Mouse (Mus musculus): ENCODE results near the gene Fgfr2.

The Fgfr2 gene

DNA sequence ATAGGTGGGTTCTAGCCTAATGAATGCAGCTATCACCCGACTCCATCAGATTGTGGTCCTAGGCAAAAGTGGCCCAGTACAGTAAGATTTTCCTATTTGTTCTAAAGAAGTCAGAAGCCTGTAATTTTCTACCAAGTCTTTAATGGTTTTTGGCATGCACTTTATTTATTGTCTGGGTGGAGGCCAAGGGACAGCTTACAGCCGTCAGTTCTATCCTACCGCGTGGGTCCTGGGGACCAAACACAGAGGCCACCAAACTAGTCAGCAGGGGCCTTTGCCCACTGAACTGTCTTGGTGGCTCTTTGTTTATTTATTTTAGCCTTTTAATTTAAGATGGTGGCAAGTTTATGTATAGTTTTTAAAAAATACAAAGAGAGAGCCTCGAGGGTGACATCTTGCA, 2544.5 kb downstream of the Fgfr2 start:
- DNase-seq (ENCODE audit: low read depth, low spot score) = no peak

DNA sequence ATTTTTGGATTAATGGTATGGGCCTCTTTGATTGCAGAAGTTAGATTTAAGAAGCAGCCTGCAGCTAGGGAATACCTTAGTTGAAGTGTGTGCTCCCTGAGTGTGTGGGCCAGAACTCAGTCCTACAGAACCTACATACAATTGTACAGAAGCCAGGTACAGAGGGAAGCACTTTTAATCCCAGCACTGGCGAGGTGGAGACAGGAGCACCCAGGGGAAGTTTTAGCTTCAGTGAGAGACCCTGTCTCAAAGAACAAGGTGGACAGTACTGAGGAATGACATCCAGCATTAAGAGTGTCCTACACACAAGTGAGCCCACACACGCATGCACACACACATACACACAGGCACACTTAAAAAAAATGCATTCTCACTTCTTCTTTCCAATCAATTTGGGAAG, 2545.1 kb downstream of the Fgfr2 start:
- no peak for DNase-seq (ENCODE audit: low read depth, low spot score)

DNA sequence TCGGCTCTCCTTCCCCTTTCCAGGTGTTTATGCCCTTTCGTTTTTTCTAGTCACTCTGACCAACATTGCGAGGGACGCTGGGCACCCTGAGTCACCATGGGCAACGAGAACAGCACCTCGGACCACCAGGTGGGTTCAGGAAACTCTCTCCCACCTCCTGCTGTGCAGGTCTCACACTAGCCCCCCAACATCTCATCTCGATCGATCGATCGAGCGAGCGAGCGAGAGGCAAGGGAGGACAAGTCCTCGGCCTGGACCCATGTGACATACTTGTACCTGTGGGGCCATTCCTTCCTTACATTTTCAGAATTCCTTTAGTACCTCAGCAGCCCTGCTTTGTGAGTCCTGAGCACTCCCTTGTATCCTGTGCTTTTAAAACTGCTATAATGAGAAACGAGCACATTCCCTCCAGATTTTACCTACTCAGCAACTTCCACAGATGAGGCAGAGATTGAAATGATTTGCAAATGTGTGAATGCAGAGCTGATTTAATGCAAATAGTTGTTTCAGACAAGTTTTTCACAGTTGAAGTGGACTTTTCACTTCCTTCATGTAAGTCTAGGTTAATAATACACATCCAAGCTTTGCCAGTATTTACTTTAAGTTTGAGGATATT, 2545.7 kb downstream of the Fgfr2 start, which contains the start of gene Tacc2:
Gene Tacc2, plus strand, starts transcription at position 51 of the 616 bp plus-strand sequence.
- DNase-seq (ENCODE audit: low read depth, low spot score) = no peak

DNA sequence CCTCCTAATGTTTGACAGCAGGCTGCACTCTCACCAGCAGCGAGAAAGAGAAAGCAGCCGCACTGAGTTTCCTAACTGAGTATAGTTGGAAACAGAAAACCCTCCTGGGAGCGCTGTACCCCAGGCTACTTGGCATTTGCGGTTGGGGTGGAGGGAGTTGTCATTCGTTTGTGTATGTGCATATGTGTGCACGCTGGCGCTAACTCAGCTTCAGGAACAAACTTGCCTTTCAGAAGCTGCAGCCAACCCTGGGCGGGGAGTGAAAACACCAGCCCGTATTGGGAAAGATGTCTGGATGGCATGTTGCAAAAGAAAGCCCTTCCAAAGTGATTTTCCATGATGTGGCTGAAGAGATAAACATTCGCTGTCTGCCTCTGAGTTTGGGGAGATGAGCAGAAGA, 2546.2 kb downstream of the Fgfr2 start:
- no peak for DNase-seq (ENCODE audit: low read depth, low spot score)

DNA sequence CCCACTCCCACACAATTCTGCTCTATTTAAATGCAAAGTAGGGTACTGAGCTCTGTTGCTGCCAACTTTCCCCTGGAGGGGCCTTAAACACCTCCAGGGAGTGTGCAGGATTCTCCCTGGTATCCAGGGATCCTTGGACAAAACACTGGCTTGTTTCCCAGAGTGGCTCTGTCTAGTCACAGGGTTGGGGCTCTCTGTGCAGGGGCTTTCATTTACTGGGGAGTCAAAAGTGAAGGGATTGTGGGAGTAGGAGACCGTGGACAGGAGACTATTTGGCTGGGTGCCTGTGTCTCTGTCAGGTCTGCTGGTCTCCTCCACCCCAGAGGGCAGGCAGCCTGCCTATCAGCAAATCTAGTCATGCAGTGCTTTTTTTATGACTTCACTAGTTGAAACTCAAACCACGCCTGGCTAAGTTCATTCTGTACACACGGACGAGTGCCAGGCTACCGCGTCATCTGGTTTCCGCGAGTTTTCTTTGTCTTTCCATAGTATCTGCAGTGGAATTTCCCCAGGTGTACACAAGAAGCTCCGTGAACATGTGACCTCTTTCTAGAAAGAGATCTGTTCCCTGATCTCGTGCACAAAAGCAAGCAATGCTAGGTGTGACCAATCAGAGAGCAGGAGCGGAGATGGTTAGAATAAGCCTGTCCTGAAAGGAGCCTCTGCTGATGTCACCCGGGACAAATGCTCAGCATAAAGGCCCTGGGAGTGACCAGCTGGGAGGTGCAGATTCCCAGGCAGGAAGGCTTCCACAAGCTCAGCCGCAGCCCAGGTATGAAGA, 2548.7 kb downstream of the Fgfr2 start:
- DNase-seq (ENCODE audit: low read depth, low spot score) = no peak

DNA sequence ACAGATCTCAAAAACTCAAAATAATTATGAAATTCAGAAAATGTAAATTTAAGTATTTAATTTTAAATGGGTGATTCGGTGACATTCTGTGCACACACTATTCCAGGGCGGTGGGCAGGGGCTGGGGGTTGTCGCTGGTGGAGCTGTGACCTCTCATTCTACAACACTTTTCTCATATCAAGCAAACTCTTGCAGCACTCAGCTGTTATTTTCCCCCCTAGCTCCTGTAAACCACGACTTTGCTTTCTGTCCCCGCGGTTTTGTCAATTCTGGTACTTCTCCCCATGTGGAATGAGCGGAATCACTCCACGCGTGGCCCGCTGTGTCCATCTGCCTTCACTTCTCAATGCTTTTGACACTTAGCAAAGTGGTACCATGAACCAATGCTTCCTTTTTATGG, 2549.4 kb downstream of the Fgfr2 start:
- no peak for DNase-seq (ENCODE audit: low read depth, low spot score)

DNA sequence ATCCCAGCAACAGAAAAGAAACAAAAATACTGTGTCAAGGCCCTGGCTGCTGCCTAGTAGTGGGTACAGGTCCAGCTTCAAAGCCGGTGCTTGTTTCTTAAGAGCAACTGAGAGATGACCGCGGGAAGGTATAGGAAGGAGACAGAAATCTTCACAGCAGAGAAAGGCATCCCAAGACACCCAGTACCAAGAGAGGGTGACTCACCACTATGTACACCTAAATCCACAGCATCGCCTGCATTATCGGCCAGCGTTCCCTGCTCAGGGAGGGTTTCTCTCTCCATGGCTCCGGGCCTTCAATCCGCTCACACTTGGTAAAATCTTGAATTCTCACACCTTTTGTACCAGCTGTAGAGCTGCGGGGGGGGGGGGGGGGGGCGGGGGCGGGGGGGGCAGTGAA, 2550.3 kb downstream of the Fgfr2 start, which contains the start of gene Nsmce4a:
Gene Nsmce4a, minus strand, starts transcription at position 298 of the 400 bp plus-strand sequence.
- no peak for DNase-seq (ENCODE audit: low read depth, low spot score)

DNA sequence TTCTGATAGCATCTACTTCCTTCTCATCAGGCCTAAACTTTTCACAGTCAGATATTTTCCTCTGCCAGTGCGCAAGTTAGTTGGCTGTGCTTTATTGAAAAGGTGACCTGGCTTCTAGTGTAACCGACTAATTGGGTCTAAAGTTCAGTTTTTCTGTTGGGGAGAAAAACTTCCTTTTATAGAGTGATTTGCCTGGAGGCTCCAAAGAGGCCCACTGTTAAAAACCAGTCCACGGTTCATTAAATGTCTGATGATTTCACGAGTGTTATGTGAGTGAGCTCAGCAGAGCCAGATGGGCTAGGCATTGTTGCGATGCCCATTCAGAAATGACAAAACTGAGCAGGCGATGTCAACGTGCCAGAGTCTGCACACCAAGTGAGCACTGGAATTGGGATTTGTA, 2552.7 kb downstream of the Fgfr2 start:
- no peak for DNase-seq (ENCODE audit: low read depth, low spot score)

DNA sequence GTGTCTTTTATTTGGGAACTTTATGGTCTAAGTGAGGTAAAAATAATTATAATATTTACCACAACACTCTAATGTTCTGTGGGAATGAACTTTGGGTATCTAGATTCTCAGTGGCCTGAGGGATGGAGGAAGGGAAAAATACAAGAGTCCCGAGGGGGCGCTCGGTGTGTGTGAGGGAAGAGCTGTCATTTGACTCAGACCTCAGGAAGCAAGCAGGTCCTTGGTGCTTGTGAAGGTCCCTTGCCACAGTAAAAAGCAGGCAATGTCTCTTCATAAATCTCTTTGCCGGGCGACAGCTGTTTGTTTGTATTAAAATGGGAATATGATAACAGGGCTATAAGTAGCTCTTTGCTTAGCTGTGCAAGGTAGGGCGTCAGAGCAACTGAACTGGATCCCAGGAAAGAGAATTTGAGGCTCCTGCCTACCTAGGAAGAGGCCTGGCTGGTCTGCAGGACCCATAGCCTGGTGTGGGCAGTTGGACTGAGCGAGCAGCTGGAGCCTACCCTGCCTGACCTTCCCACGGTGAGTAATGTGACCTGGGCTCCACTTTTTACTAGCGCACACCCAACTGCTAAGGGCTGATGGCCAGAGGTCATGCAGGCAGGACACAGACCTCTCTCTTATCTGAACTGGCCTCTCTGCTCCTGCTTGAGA, 2554.2 kb downstream of the Fgfr2 start:
- no peak for DNase-seq (ENCODE audit: low read depth, low spot score)

DNA sequence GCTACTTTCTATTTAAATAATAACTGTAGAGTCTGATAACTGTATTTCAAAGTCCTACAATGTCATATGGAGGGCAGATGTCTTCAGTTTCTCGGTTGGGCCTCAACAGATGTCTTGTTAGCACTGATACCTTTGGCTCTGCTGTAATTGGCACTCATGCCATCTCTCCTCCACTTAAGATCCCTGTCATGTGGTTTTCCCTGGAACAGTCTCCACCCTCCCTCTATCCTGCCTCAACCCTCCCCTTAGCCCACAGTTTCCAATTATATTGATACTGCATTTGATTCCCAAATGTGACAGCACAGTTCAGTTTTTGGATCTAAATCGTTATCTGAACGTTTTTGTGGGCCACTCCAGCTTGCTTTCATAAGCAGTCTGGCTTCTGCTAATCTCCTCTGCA, 2558.6 kb downstream of the Fgfr2 start:
- DNase-seq (ENCODE audit: low read depth, low spot score) = no peak

DNA sequence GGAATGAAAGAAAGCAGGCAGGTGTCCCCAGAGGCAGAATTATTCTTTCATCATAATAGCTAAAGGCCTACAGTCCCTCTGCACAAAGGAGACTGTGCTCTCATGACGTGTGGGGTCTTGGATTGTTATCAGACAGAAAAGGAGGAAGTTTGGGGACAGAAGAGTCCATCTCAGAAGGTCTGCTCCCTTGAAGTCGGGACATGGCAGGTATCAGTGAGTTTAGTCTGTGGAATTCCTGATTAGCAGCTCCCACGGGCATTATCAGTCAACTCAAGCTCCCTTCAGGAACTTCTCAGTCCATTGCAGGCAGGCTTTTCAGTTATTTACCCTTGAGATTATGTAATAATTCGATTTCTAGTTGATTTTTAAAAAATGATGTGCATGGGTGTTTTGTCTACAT, 2559.3 kb downstream of the Fgfr2 start:
- no peak for DNase-seq (ENCODE audit: low read depth, low spot score)

DNA sequence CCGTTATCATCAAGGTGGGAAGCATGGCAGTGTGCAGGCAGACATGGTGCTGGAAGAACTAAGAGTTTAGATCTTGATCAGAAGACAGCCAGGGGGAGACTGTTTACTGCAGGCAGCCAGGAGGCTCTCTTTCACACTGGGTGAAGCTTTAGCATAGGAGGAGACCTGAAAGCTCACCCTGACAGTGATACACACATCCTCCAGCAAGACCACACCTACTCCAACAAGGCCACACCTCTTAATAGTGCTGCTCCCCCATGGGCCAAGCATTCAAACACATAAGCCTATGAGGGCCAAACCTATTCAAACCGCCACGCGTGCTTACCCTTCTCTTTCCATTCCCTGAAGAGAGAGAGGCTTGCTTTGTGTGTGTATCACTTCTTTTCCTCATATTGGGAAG, 2559.9 kb downstream of the Fgfr2 start:
- DNase-seq (ENCODE audit: low read depth, low spot score) = no peak

DNA sequence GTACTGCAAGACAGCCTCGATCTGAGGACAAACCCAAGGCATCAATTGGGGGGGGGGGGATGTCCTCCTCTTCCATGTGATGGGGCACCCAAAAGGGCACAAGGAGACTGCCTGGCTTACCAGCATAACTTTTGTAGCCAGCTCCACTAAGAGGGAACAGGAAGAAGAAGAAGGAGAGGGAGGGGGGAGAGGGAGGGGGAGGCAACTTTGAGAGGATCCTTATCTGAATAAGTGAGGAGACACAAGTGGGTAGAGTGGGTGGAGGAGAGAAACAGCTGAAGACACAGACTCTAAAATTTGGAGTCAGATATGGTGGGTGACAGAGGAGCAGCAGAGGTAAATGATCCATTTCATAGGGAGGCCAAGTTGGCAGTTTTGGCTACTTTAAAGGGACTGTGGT, 2562.2 kb downstream of the Fgfr2 start:
- DNase-seq (ENCODE audit: low read depth, low spot score) = no peak

DNA sequence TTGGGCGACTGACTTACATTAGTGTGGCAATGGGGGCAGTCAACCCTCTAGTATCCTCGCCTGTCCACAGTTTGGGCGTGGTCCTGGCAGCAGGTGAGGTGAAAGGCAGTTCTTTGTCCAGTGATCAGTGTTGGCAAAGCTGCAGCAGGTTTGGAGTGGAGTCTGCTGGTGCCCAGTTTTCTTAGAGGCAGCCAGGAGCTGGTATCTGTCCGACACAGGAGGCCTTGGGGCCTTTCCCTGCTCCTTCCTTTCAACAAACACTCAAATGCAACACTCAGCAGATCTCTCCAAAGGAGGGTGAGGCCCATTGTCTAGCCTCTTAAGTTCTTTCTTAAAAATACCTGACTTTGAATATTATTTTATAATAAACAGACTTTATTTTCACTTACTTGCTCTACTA, 2564.6 kb downstream of the Fgfr2 start:
- no peak for DNase-seq (ENCODE audit: low read depth, low spot score)

DNA sequence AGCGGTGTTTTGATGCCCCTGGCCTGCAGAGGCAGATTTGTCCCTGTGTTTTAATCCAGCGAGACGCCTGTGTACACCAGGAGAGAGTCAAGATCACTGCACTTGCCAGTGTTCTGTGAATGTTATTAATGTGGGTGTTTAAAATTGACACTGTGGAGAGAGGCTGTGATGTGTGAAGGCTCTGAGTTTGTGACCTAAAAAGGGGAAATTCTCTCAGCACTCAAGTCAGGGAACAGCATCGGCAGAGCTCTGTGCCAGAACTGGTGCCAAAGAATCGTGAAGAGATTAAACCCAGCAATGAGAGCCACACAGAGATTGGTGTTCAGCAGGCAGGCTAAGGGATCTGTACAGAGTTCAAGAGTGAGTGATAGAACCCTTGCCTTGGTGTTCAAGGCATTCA, 2567.6 kb downstream of the Fgfr2 start:
- no peak for DNase-seq (ENCODE audit: low read depth, low spot score)

DNA sequence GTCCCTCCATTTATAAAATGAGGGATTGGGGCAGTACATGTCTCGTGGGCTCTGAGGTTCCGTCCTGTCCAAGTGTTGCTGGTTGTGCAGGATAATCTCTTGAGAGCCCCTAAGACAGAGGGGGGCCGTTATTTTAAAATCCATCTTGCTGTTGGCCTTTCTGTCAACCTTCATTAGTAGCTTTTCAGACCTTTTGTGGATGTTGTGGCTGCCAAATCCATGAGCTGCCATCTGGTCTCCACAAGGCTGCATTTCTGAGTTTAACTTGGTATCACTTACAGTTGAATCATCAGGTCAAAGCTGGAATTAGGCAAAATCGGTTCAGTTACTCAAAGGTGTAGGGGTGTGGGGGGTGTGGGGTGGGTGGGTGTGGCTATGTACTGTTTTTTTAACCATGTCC, 2569.8 kb downstream of the Fgfr2 start:
- DNase-seq (ENCODE audit: low read depth, low spot score) = no peak

DNA sequence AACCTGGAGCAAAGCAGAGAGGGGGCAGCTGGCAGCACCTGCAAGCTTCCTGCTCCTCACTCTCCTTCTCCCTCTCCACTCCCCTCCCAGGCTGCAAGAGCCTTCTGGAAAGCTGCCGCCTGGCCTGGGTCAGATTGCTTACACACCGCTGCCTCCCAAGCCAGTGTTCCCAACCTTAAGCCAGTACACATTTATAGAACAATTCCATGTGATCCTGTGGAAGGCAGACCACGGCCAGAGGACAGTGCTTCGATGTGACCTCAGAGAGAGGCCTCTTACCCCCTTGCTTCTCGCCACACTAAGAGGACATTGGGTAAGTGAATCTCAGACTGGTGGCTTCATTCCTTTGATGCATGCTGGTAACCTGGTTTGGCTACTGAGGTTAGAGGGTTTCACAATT, 2570.4 kb downstream of the Fgfr2 start:
- DNase-seq (ENCODE audit: low read depth, low spot score) = no peak

DNA sequence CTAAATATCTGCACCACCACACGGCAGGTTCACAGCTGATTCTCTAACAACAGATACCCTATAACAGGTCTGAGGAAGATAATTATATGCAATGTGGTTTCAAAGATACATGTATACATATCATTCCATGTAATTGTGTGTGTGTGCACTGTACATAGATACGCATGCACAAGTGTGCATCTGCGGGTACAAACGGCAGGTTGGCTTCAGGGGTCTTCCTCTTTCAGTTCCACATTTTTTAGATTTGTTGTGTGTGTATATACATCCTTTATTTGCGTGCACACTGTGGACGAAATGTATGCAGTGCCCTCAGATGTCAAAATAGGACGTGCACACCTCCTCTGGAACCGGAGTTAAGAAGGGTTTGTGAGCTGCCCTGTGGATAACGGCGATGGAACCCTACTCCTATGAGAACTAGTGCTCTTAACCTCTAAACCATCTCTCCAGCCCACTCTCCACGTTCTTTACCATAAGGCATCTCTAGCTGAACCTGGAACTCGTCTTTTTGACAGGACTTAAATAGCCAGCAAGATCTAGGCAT, 2575.4 kb downstream of the Fgfr2 start:
- no peak for DNase-seq (ENCODE audit: low read depth, low spot score)

DNA sequence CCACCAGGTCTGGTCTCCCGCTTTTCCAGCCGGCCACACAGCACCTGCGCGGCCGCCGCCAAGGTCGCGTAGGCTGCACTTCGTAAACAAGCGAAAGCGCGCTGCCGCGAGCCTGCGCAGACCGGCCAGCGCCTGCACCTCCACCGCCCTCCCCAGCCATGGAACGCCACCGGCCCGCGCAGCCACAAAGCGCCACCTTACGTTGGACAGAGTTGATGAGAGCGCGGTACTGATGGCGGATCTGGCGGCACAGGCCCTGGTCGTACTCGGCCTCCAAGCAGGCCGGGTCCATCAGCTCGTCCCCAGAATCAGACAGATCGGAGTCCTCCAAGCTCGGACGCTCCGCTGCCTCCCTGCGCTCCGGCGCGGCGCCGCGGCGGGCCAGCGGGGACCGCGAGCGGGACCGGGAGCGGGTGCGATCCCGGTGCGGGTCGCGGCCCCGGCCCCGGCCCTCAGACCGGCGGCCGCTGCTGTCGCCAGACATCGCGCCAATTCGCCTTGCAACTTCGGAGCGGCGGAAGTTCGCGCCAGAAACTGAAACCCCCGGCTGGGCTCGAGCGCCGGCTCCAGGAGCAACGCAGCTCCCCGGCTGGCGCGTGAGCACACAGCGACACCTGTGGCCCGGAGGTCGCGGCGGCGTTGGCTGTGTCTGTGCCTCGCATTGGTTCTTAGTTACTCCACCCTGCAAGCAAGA, 2576.2 kb downstream of the Fgfr2 start:
- DNase-seq (ENCODE audit: low read depth, low spot score) = peak; percentile 64

DNA sequence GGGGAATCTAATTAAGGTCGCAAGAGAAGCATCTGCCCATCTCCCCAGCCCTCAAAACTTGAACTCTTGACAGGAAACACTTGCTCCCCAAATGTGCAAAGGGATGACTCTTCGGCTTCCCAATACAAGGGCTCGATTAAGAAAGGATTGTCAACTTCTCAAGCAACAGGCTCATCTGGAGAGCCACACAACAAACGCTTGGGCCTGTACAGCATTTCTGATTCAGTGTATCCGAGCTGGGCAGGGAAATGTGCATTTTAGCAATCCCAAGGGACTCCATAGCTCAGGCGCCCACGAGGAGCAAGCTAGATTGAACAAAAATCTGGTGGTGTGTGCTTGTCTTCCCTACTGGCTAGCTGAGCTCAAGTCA, 2576.7 kb downstream of the Fgfr2 start:
- DNase-seq (ENCODE audit: low read depth, low spot score) = no peak

DNA sequence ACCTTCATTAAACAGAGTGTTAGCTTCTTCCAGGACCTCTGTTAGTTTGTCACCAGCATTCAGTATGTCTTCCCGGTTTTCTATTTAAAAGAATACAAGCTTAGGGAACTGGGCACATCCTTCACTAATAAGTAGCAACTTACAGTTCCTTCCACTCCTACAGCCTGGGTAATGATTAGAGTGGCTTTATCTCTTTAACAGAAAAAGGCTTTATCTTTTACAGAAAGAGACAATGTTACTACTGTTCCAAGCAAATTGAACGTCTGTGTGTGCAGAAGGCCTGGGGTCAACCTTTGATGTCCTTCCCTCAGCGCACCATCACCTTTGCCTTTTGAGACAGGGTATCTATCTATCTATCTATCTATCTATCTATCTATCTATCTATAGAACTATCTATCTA, 2577.3 kb downstream of the Fgfr2 start:
- no peak for DNase-seq (ENCODE audit: low read depth, low spot score)

DNA sequence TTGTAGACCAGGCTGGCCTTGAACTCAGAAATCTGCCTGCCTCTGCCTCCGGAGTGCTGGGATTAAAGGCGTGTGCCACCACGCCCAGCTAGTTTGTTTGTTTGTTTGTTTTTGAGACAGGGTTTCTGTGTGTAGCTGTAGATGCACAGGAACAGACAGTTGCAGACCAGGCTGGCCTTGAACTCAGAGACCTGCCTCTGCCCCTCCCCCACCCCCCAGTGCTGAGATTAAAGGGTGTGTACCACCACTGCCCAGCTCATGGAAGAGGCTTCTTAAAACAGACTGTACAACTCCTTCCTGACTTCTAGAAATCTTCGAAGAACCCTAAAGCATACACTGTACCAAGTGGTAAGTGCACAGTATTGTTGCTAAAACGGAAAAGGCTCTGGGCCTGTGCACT, 2577.7 kb downstream of the Fgfr2 start:
- no peak for DNase-seq (ENCODE audit: low read depth, low spot score)
